Mouse (Mus musculus): ENCODE results near the gene Atp5mpl.

DNA sequence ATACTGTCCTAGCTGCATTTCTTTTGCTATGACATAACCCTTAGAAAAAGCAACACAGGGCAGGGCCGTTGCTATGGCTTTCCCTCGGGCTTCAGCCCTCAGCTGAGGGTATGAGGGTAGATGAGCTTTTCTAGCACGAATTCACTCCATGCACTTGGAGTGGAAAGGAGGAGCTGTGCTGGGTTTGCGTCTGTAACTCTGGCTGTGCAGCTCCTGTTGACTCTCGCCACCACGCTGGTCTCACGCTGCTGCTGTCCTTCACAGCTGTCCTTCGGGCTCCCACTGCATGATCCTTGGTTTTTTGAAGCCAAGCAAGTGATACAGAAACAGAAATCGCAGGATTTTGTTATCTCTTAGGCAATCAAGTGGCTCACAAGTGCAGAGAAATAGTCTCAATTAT lies 20.0 kb upstream of the Atp5mpl start:
- TF ChIP-seq CTCF (conservative IDR thresholded peaks at IDR 0.05; ENCODE audit: low read length) (no peak), NANOG (IDR thresholded peaks at IDR 0.05; ENCODE audit: borderline replicate concordance, low read length) (no peak)

All from E14TG2a.4 (cell line).